Mouse (Mus musculus) hindbrain, postnatal 0 days (tissue): ENCODE measurements around the gene Ppp1r14d. TPM values are rescaled to one million over a fixed set of nuclear protein-coding genes. Genes with fewer than 3 reads are reported as not detected.

ENCODE experiments used
- ATAC-seq: fragments of 200-750 bp; cut with Nextera tagmentation; 2 replicates; pipeline ENCODE4 v1.8.0; 2017; ENCODE audit warnings: mild to moderate bottlenecking, moderate TSS enrichment, moderate library complexity
- DNase-seq: peaks from one replicate; pipeline ENCODE4 v3.0.0-alpha.2; 2015; ENCODE audit warnings: low spot score
- H3K27ac ChIP-seq: fragments of 300-500 bp; sonication (generic); 2 replicates; pipeline ENCODE4 v1.5.1; 2014; ENCODE audit warnings: mild to moderate bottlenecking
- H3K27me3 ChIP-seq: fragments of 300-500 bp; sonication (generic); 2 replicates; pipeline ENCODE4 v1.6.1; 2014; ENCODE audit warnings: low read length, mixed read lengths; ENCODE audit not compliant: insufficient read depth
- H3K36me3 ChIP-seq: fragments of 300-500 bp; sonication (generic); 2 replicates; pipeline ENCODE4 v1.6.1; 2014; ENCODE audit warnings: low read length, mixed read lengths; ENCODE audit not compliant: insufficient read depth
- H3K4me1 ChIP-seq: fragments of 300-500 bp; sonication (generic); 2 replicates; pipeline ENCODE4 v1.6.1; 2014; ENCODE audit warnings: antibody characterized with exemption, low read length, mixed read lengths; ENCODE audit not compliant: insufficient read depth
- H3K4me2 ChIP-seq: fragments of 300-500 bp; sonication (generic); 2 replicates; pipeline ENCODE4 v1.6.1; 2014; ENCODE audit warnings: low read depth, mild to moderate bottlenecking, low read length, moderate library complexity, mixed read lengths
- H3K4me3 ChIP-seq: fragments of 300-500 bp; sonication (generic); 2 replicates; pipeline ENCODE4 v1.5.1; 2014; ENCODE audit warnings: low read length
- H3K9ac ChIP-seq: fragments of 300-500 bp; sonication (generic); replicated peaks from 2 replicates; pipeline ENCODE4 v1.6.1; 2014; ENCODE audit warnings: mild to moderate bottlenecking, low read length, moderate library complexity, mixed read lengths
- H3K9me3 ChIP-seq: fragments of 300-500 bp; sonication (generic); 2 replicates; pipeline ENCODE4 v1.6.1; 2016; ENCODE audit warnings: low read length, mixed read lengths
- CTCF ChIP-seq: IDR thresholded peaks from 2 replicates; pipeline ENCODE4 v1.5.1; 2016; ENCODE audit warnings: antibody characterized with exemption, control low read depth, low read depth
- WGBS: fragments of 180-500 bp; shearing (Covaris S2); extraction: QIAGEN DNeasy Blood & Tissue Kit; methylation state at CpG from one replicate; pipeline ENCODE4 v1.1.7; 2014; 5-methylcytosine and 5-hydroxymethylcytosine counted together
- polyA plus RNA-seq: library from polyadenylated mRNA; unstranded; fragments of >200 nt; fragmentation: Nextera tagmentation; extraction: Ambion mirVana; gene quantifications from 2 replicates; pipeline ENCODE4 v1.2.1, GENCODE M21; 2015
- total RNA-seq: library from RNA; depleted of rRNA; stranded (reverse); fragments of >200 nt; gene quantifications from 2 replicates; pipeline ENCODE4 v1.2.3, GENCODE M21; 2014

Gene Ppp1r14d
- total and polyA plus RNA-seq, 2 experiments from 2014 or later: not detected

- no peak for ATAC-seq
- no peaks in the 10 kb centered on the region for H3K36me3 ChIP-seq
- no peaks in the 10 kb centered on the region for H3K9me3 ChIP-seq
- DNase-seq: no peak
- H3K4me1 ChIP-seq: no peaks in the 10 kb centered on the region
- no peak overlapping the region for H3K27ac ChIP-seq
- no peaks in the 10 kb centered on the region for H3K27me3 ChIP-seq
- no peak overlapping the region for H3K9ac ChIP-seq
- H3K4me2 ChIP-seq: no peak overlapping the region
- WGBS: 66% methylated on average over 4 of the region's 4 CpGs
- H3K4me3 ChIP-seq: no peak overlapping the region
- TF ChIP-seq CTCF: no peak
Observed at GRCm38 (mm10) chr2:119203871-119204460, 25.7 kb downstream of the Ppp1r14d start.

DNA sequence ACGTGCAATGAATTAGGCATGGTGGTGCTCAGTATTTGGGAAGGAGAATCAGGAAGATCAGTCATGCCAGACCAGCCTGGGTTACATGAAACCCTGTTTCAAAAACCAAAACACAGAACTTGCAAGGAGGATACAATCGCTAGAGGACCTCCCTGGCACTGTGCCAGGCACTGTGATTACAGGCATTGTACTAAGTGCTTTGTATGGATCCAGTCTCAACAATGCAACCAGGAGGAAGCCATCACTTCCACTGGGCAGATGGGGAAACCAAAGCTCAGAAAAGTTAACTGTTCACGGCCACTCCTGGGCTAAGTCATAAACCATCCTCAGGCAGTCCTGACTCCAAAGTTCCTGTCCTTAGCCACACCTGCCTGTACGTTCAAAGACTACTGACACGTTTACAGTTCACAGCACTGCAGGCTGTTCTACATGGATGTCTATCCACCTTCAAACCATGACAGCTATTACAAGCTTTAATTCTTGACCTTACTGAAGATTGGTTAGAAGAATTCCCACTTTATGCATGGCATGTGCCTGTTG lies 26.7 kb downstream of the Ppp1r14d start:
- Histone ChIP-seq H3K4me2 (no peak overlapping the region), H3K9ac (no peak overlapping the region), H3K4me3 (no peak overlapping the region), H3K36me3 (no peaks in the 10 kb centered on the region), H3K4me1 (no peaks in the 10 kb centered on the region), H3K27me3 (no peaks in the 10 kb centered on the region), H3K27ac (no peak overlapping the region), H3K9me3 (no peaks in the 10 kb centered on the region)
- no peak for TF ChIP-seq CTCF
- 48% methylated on average over 5 of the region's 5 CpGs for WGBS
- no peak for ATAC-seq
- DNase-seq: peak; percentile 22

- Histone ChIP-seq H3K9me3 (no peaks in the 10 kb centered on the region), H3K4me1 (no peaks in the 10 kb centered on the region), H3K9ac (no peak overlapping the region), H3K4me3 (no peak overlapping the region), H3K27me3 (no peaks in the 10 kb centered on the region), H3K27ac (peak overlapping the region; percentile 70; the same call in 1 of the 2 replicates), H3K4me2 (no peak overlapping the region), H3K36me3 (no peaks in the 10 kb centered on the region)
- DNase-seq (peak; percentile 71), ATAC-seq (peak; percentile 79)
- 23% methylated on average over 3 of the region's 3 CpGs for WGBS
- no peak for TF ChIP-seq CTCF
Observed at GRCm38 (mm10) chr2:119198934-119199333, 30.8 kb downstream of the Ppp1r14d start.

GRCm38 (mm10) chr2:119198049-119198448 lies 31.7 kb downstream of the Ppp1r14d start:
- no peak overlapping the region for H3K9ac ChIP-seq
- 0 out of 2 replicates have a peak overlapping the region, but pooled peaks have one; percentile 8 for H3K27ac ChIP-seq
- no peaks in the 10 kb centered on the region for H3K27me3 ChIP-seq
- no peak for TF ChIP-seq CTCF
- WGBS: 26% methylated on average over 1 of the region's 1 CpGs
- H3K4me2 ChIP-seq: no peak overlapping the region
- no peaks in the 10 kb centered on the region for H3K36me3 ChIP-seq
- no peaks in the 10 kb centered on the region for H3K4me1 ChIP-seq
- no peaks in the 10 kb centered on the region for H3K9me3 ChIP-seq
- no peak for ATAC-seq
- H3K4me3 ChIP-seq: no peak overlapping the region
- DNase-seq: no peak

DNA sequence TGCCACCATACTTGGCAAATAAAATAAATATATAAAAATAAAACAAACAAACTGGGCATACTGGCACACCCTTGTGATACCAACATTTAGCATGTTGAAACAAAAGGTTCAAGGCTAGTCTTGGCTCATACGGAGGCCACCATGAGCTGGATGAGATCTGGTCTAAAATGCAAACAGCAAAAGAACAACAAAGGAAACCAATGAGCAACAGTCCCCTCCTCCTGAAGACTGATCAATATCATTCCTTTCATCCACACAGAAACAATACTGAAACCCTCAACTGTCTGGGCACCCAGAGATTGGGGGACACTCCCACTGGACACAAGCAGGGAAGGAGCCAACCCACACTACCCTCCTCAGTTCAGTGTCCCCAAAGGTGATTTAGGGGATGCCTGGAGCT lies 32.2 kb downstream of the Ppp1r14d start:
- Histone ChIP-seq H3K4me2 (no peak overlapping the region), H3K27me3 (no peaks in the 10 kb centered on the region), H3K27ac (0 out of 2 replicates have a peak overlapping the region, but pooled peaks have one; percentile 8), H3K9me3 (no peaks in the 10 kb centered on the region), H3K4me1 (no peaks in the 10 kb centered on the region), H3K9ac (no peak overlapping the region), H3K4me3 (no peak overlapping the region), H3K36me3 (no peaks in the 10 kb centered on the region)
- TF ChIP-seq CTCF: no peak
- WGBS: 88% methylated on average over 1 of the region's 1 CpGs
- ATAC-seq: no peak
- DNase-seq: no peak

DNA sequence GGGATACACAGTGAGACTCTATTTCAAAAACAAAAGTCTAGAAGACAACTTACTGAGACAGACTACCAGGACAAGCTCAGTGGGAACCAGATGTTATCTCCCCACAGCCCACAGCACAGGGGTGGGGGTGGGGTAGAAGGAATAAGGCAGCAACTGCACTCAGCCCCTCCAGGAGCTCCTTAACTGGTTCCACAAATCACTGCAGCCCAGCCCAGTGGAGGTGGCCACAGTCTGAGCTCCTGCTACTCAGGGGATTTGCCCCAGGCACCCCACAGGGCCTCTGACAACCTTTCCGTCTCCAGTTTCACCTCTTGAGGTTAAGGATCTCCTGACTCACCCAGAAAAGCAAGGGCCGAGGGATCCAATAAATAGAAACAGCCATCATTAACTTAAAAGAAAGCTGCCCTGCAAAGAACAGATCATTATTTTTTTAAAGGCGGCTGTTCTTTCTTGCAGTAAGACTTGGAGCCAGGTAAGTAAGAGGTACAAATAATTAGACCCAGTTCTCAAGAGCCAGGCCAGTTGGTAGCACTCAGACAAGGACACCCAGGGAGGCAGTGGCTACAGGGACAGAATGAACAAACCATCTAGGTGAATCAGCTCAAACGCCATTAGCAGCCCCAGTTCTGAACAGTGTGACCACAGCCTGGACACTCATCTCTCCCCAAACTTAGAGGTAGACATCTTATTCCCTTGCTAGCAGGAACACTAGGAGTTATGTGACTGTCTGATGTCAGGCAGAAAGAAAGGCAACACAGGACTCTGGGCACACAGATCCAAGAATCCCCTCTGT lies 33.2 kb downstream of the Ppp1r14d start:
- H3K4me2 ChIP-seq: no peak overlapping the region
- no peak for TF ChIP-seq CTCF
- WGBS: 52% methylated on average over 4 of the region's 4 CpGs
- ATAC-seq: no peak
- H3K4me3 ChIP-seq: no peak overlapping the region
- no peak for DNase-seq
- no peaks in the 10 kb centered on the region for H3K9me3 ChIP-seq
- no peaks in the 10 kb centered on the region for H3K4me1 ChIP-seq
- no peaks in the 10 kb centered on the region for H3K27me3 ChIP-seq
- no peak overlapping the region for H3K27ac ChIP-seq
- H3K36me3 ChIP-seq: no peaks in the 10 kb centered on the region
- no peak overlapping the region for H3K9ac ChIP-seq
